Mouse (Mus musculus) adrenal gland, postnatal 14 days (tissue): ENCODE measurements around the gene Mcrs1. TPM values are rescaled to one million over a fixed set of nuclear protein-coding genes. Genes with fewer than 3 reads are reported as not detected.

ENCODE experiments used
- DNase-seq: peaks from one replicate; pipeline ENCODE4 v3.0.0; 2021; ENCODE audit warnings: mixed read lengths
- total RNA-seq: library from RNA; stranded (reverse); gene quantifications from 2 replicates; pipeline ENCODE4 v1.2.3, GENCODE M21; 2021

The Mcrs1 gene
- total RNA-seq, 1 experiment from 2014 or later = 41.4 TPM

DNA sequence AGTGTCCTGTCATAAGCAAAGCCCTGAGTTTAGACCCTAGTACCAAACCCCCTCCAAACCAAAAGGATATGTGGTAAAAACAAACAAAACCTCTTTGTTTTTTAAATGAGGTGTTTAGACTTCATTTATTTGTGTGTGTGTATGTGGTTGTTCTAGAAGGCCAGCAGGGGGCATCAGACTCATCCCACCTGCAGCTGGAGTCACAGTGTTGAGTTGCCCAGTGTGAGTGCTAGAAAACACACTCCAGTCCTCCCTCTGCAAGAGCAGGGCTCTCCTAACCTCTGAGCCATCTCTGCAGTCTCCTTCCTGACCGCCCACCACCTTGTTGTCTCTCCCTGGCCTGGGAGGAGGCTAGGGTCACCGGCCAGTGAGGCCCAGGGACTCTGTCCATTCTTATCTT lies 36.8 kb downstream of the Mcrs1 start:
- peak; percentile 43 for DNase-seq

DNA sequence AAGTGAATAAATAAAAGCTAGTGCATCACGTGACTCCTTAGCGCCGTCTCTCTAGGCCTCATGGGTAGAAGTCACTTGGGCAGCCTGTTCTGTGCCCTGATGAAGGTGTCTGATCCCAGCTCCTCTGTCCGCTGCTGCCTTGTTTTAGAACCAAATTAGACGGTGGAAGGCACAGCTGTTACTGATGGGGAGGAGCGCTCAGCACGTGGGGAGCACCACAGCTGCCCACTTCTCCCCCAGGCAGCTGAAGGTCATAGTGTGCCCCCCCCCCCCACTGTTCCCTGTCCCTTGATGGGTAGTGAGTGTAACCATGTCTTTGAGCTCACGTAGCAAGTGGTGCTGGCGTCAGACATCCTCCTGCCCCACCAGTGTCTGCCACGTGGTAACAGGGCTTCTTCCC lies 38.6 kb downstream of the Mcrs1 start:
- DNase-seq = no peak

DNA sequence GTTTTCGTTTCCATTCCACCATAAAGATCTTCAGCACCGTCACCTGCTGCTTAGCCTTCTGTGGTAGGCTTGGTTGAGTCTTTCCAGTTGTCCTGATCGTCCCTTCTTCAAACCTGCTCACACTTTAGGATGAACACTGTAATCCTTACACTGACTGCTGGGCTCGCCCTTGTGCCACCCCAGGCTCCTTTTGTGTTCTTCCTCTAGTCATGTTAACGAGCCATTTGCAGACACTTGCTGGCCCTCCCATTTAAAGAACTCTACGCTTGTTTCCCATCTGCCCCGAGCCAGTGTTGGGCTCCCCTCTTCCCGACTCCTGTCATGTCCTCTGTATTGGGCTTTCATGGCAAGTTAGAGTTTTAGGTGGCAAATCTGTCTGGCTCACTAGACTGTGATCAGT lies 45.8 kb downstream of the Mcrs1 start:
- no peak for DNase-seq

DNA sequence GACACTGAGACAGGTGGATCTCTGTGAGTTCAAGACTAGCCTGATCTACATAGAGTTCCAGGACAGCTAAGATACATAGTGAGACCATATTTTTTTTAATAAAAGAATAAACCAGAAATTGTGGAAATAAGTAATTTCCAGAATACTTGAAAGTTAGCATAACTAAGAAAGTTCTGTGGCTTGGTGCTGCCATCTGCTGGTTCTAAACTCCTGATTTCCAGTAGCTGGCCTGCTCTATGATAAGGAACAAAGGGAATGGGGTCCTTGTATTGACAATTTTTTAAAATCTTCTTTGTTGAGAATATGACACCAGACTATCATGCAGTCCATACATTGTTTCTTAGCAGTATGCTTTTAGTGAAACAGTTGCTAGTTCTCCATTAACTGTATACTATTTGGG lies 53.0 kb downstream of the Mcrs1 start:
- peak; percentile 54 for DNase-seq

DNA sequence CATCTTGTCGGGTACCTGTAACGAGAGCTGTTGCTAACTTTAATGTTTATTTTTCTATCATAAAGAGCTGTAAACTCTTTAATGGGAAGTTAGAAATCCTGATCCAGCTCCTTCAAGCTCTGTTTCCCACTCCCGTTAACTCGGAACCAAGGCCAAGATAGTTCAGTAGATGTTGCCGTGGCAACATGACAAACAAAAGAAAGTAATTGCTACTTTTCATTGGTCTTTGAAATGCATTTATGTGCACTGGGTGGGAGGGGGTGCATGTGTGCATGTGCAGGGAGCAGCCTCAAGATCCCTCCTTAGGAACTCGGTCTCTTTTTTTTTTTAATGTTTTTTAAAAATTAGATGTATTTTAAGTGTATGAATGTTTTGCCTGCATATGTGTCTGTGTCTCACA lies 56.7 kb downstream of the Mcrs1 start:
- no peak for DNase-seq

DNA sequence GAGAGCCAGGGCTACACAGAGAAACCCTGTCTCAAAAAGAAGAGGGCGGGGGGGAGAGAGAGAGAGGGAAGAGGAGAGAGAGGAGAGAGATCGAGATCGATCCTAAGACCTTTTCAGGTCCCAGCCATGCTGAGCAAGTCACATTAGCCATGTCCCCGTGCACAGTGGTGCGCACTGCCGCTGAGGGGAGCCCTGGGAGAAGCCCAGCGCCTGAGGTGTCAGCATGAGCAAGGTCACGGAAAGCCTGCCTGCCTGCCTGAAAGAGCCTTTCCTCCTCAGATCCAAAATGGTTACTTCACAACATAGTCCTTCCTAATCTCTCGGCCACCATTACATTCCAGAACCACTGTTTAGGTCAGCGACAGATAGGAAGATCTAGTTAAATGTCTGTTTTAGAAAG lies 57.4 kb downstream of the Mcrs1 start:
- DNase-seq = peak; percentile 25

Other genes with a start within 250 kb of the Mcrs1 start
- gene Tuba1c, start 222.1 kb downstream of the Mcrs1 start, total RNA-seq = 200 and 223 TPM in 2 replicates
- 6.5 and 25.2 TPM in 2 replicates for gene Prph, start 196.8 kb downstream of the Mcrs1 start, total RNA-seq
- 6.3 and 6.9 TPM in 2 replicates for gene Troap, start 177.4 kb downstream of the Mcrs1 start, total RNA-seq
- not detected in 2 replicates for gene C1ql4, start 164.1 kb downstream of the Mcrs1 start, total RNA-seq
- gene Dnajc22, start 158.8 kb downstream of the Mcrs1 start, total RNA-seq = 7.1 and 13.9 TPM in 2 replicates
- 18.5 and 19.9 TPM in 2 replicates for gene Spats2, start 126.0 kb downstream of the Mcrs1 start, total RNA-seq
- 1.1 and 1.8 TPM in 2 replicates for gene Kcnh3, start 27.1 kb downstream of the Mcrs1 start, total RNA-seq
- gene Prpf40b, start 43.1 kb upstream of the Mcrs1 start, total RNA-seq = 44.8 and 46.5 TPM in 2 replicates
- 2.0 and 2.8 TPM in 2 replicates for gene Fam186b, start 43.9 kb upstream of the Mcrs1 start, total RNA-seq
- 21.3 and 31.3 TPM in 2 replicates for gene Fmnl3, start 118.5 kb upstream of the Mcrs1 start, total RNA-seq
- gene Tmbim6, start 140.9 kb upstream of the Mcrs1 start, total RNA-seq = 571 and 598 TPM in 2 replicates
- 25.6 and 29.0 TPM in 2 replicates for gene Nckap5l, start 205.8 kb upstream of the Mcrs1 start, total RNA-seq
- 3.9 and 6.8 TPM in 2 replicates for gene Bcdin3d, start 222.8 kb upstream of the Mcrs1 start, total RNA-seq